Mouse (Mus musculus) lung, embryonic 16.5 days (tissue): ENCODE data around the gene Fam3b. TPM values are rescaled to one million over a fixed set of nuclear protein-coding genes. Genes with fewer than 3 reads are reported as not detected.

Source experiments
- ATAC-seq: fragments of 200-750 bp; cut with Nextera tagmentation; 2 replicates; pipeline ENCODE4 v1.8.0; 2017; ENCODE audit warnings: low read depth, mild to moderate bottlenecking, moderate library complexity
- H3K27ac ChIP-seq: fragments of 300-500 bp; sonication (generic); 2 replicates; pipeline ENCODE4 v1.5.1; 2014; ENCODE audit warnings: mild to moderate bottlenecking, control low read depth, low read length
- H3K27me3 ChIP-seq: fragments of 300-500 bp; sonication (generic); 2 replicates; pipeline ENCODE4 v1.6.1; 2014; ENCODE audit warnings: low read depth, low read length, mixed read lengths; ENCODE audit not compliant: control insufficient read depth, insufficient read depth
- H3K36me3 ChIP-seq: fragments of 300-500 bp; sonication (generic); 2 replicates; pipeline ENCODE4 v1.6.1; 2014; ENCODE audit warnings: low read length; ENCODE audit not compliant: control insufficient read depth, insufficient read depth
- H3K4me1 ChIP-seq: fragments of 300-500 bp; sonication (generic); replicated peaks from 2 replicates; pipeline ENCODE4 v1.6.1; 2014; ENCODE audit warnings: low read length, mixed read lengths; ENCODE audit not compliant: control insufficient read depth, insufficient read depth
- H3K4me2 ChIP-seq: fragments of 300-500 bp; sonication (generic); 2 replicates; pipeline ENCODE4 v1.6.1; 2014; ENCODE audit warnings: low read depth, low read length, control low read depth
- H3K4me3 ChIP-seq: fragments of 300-500 bp; sonication (generic); 2 replicates; pipeline ENCODE4 v1.5.1; 2014; ENCODE audit warnings: mild to moderate bottlenecking, low read length, control low read depth
- H3K9ac ChIP-seq: fragments of 300-500 bp; sonication (generic); 2 replicates; pipeline ENCODE4 v1.6.1; 2014; ENCODE audit warnings: low read length, control low read depth
- H3K9me3 ChIP-seq: fragments of 300-500 bp; sonication (generic); 2 replicates; pipeline ENCODE4 v1.6.1; 2016; ENCODE audit warnings: low read length; ENCODE audit not compliant: control insufficient read depth
- WGBS: fragments of 180-500 bp; shearing (Covaris S2); extraction: QIAGEN DNeasy Blood & Tissue Kit; methylation state at CpG from one replicate; pipeline ENCODE4 v1.1.7; 2014; 5-methylcytosine and 5-hydroxymethylcytosine counted together
- polyA plus RNA-seq: library from polyadenylated mRNA; unstranded; fragments of >200 nt; fragmentation: Nextera tagmentation; extraction: Ambion mirVana; gene quantifications from 2 replicates; pipeline ENCODE4 v1.2.1, GENCODE M21; 2015

The Fam3b gene
- polyA plus RNA-seq, 1 experiment from 2014 or later: not detected

DNA sequence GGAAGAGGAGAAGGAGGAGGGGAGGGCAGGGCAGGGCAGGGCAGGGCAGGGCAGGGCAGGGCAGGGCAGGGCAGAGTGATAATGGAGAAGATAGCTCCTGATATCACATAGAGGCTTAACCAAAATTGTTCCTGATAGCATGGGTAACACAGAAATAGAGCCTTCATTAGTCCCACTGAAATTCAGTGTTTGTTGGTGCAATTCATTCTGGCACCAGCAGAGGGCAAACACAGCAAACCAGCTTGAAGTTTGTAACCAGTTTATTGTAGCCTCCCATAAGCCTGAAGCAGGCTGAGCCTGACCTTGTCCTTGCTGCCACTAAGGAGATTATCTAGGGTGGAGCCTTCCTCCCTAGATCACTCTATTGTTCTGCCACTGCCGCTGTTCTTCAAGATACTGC lies 8.4 kb upstream of the Fam3b start:
- H3K9ac ChIP-seq: no peak overlapping the region
- no peak overlapping the region for H3K4me3 ChIP-seq
- H3K4me1 ChIP-seq: no peaks in the 10 kb centered on the region
- ATAC-seq: no peak; the same call in 1 of the 2 replicates
- no peak overlapping the region for H3K27ac ChIP-seq
- WGBS: 7% methylated on average over 1 of the region's 1 CpGs
- H3K9me3 ChIP-seq: no peaks in the 10 kb centered on the region
- H3K4me2 ChIP-seq: no peak overlapping the region
- no peaks in the 10 kb centered on the region for H3K36me3 ChIP-seq
- H3K27me3 ChIP-seq: no peaks in the 10 kb centered on the region

GRCm38 (mm10) chr16:97521983-97522382 lies 7.4 kb upstream of the Fam3b start:
- Histone ChIP-seq H3K27ac (no peak overlapping the region), H3K4me1 (no peaks in the 10 kb centered on the region), H3K4me3 (no peak overlapping the region), H3K4me2 (no peak overlapping the region), H3K27me3 (no peaks in the 10 kb centered on the region), H3K9ac (no peak overlapping the region), H3K36me3 (no peaks in the 10 kb centered on the region), H3K9me3 (no peaks in the 10 kb centered on the region)
- ATAC-seq: no peak
- WGBS: 76% methylated on average over 6 of the region's 6 CpGs

DNA sequence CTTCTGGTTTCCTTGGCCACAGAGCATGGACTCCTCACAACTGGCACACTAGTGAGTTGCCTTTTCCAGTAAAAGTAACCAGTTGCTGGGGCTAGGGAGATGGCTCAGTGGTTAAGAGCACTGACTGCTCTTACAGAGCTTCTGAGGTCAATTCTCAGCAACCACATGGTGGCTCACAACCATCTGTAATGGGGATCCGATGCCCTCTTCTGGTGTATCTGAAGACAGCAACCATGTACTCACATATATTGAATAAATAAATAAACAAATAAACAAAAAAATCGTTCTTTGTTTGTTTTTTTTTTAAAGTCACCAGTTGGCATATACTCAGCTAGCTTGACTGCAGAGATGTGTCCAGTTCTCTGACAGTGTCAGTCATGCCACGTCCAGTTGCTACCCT lies 1.7 kb upstream of the Fam3b start:
- H3K4me1 ChIP-seq: no peaks in the 10 kb centered on the region
- no peak overlapping the region for H3K4me2 ChIP-seq
- H3K9me3 ChIP-seq: no peaks in the 10 kb centered on the region
- no peak overlapping the region for H3K4me3 ChIP-seq
- H3K27me3 ChIP-seq: no peaks in the 10 kb centered on the region
- no peak for ATAC-seq
- H3K9ac ChIP-seq: no peak overlapping the region
- no peaks in the 10 kb centered on the region for H3K36me3 ChIP-seq
- WGBS: 68% methylated on average over 3 of the region's 3 CpGs
- no peak overlapping the region for H3K27ac ChIP-seq

DNA sequence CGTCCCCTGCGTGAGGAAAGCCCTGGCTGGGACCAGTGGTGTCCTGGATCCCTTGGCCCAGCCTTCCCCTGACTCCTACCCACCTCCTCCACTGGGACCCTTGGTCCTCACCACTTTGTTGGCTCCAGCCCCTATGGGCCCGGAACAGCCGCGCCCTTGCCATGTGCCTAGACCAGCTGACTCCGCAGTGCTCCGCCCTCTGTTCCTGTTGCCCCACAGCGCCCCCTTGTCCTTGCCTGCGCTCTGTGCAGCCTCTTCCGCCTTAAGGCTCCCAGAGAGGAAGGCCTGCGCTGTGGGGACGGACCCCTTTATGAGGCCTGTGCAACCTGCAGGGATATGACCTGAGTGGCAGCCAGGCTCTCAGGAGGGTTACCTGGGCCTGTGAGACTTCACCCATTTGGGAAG lies 2.3 kb downstream of the Fam3b start:
- WGBS: 86% methylated on average over 12 of the region's 12 CpGs
- H3K4me2 ChIP-seq: no peak overlapping the region
- no peak for ATAC-seq

DNA sequence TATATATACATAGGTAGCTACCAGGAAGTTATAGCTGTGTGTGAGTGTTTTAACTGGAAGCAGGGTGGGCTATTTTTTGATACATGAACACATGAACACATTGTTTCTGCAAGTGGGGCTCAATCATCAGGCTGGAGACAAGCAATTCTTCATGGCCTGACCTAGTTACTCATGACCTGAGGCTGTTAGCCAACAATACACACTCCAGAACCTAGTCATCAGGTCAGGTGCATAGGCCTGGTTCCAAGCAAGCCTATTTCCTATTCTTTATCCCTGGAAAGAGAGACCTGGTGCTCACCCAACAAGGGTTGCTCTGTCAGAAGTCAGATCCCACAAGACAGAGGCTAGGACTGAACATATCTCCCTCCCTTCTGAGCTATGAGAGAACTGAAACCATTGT lies 3.1 kb downstream of the Fam3b start:
- H3K4me2 ChIP-seq: no peak overlapping the region
- H3K4me3 ChIP-seq: no peak overlapping the region
- H3K27me3 ChIP-seq: no peaks in the 10 kb centered on the region
- H3K4me1 ChIP-seq: no peaks in the 10 kb centered on the region
- peak overlapping the region; percentile 35 for H3K27ac ChIP-seq
- H3K9me3 ChIP-seq: no peaks in the 10 kb centered on the region
- H3K36me3 ChIP-seq: no peaks in the 10 kb centered on the region
- ATAC-seq: no peak
- no peak overlapping the region for H3K9ac ChIP-seq

More for the DNA sequence above, 2.3 kb downstream of the Fam3b start:
- Histone ChIP-seq H3K36me3 (no peaks in the 10 kb centered on the region), H3K4me1 (no peaks in the 10 kb centered on the region), H3K4me3 (no peak overlapping the region), H3K27ac (no peak overlapping the region), H3K9ac (no peak overlapping the region), H3K27me3 (no peaks in the 10 kb centered on the region), H3K9me3 (no peaks in the 10 kb centered on the region)

DNA sequence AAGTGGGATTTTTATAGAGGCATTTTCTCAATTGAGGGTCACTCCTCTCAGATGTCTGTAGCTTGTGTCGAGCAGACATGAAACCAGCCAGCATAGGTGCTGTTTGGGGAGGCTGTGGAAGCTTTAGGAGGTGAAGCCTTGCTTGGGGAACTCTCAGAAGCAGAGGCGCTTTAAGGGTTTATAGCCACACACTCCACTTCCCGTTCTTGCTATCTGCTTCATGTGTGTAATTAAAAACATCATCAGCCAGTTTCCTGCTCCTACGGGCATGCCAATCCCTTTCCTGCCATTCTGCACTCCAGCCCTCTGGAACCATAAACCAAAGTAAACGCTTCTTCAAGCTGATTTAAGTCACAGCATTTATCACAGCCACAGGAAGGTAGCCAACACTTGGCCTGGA lies 3.8 kb downstream of the Fam3b start:
- no peak for ATAC-seq
- WGBS: 18% methylated on average over 5 of the region's 5 CpGs
- no peak overlapping the region for H3K4me2 ChIP-seq
- H3K4me3 ChIP-seq: no peak overlapping the region
- peak overlapping the region; percentile 35; the same call in 1 of the 2 replicates for H3K27ac ChIP-seq
- no peak overlapping the region for H3K9ac ChIP-seq
- H3K4me1 ChIP-seq: no peaks in the 10 kb centered on the region
- no peaks in the 10 kb centered on the region for H3K9me3 ChIP-seq
- H3K36me3 ChIP-seq: no peaks in the 10 kb centered on the region
- no peaks in the 10 kb centered on the region for H3K27me3 ChIP-seq

DNA sequence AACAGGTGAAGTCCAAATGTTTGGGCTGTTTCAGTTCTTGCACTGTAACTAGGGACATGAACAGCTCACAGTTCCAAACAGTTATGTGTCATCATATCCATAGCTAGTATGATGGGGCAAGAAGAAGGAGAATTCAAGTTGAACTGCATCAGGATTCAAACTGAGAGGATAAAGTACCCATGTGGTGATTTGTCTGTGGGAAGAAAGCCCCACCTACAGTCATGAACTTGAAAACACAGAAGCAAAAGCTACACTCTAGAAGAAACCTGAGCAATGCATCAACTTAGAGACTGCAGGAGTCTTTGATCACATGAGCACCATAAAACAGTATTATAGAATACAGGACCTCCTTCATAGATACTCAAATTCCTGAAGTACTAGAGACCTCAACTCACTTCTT lies 6.8 kb downstream of the Fam3b start:
- Histone ChIP-seq H3K4me1 (no peaks in the 10 kb centered on the region), H3K4me3 (no peak overlapping the region), H3K27ac (no peak overlapping the region), H3K9me3 (no peaks in the 10 kb centered on the region), H3K27me3 (no peaks in the 10 kb centered on the region), H3K9ac (no peak overlapping the region), H3K4me2 (no peak overlapping the region), H3K36me3 (no peaks in the 10 kb centered on the region)
- ATAC-seq: no peak

DNA sequence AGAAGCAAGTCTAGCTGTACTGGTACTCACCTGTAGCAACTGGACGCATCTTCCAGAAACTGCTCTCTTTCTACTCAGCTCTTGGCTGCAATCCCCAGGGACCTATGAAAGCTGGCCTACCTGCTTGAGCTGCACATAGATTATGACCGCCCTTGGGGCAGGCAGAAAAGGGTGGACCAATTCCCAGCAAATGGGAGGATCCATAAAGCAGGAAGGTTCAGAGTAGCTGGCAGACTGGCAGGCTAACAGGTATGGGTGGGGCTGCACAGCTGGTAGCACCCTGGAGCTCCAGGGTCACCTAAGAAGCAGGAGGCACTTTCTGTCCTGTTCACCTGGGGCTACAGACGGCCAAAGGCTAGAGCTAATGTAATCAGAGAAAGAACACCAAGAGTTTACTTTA lies 9.8 kb downstream of the Fam3b start:
- no peaks in the 10 kb centered on the region for H3K4me1 ChIP-seq
- 71% methylated on average over 3 of the region's 3 CpGs for WGBS
- H3K27ac ChIP-seq: no peak overlapping the region
- no peaks in the 10 kb centered on the region for H3K9me3 ChIP-seq
- ATAC-seq: no peak
- H3K9ac ChIP-seq: no peak overlapping the region
- no peaks in the 10 kb centered on the region for H3K36me3 ChIP-seq
- H3K4me2 ChIP-seq: no peak overlapping the region
- no peaks in the 10 kb centered on the region for H3K27me3 ChIP-seq
- H3K4me3 ChIP-seq: no peak overlapping the region

DNA sequence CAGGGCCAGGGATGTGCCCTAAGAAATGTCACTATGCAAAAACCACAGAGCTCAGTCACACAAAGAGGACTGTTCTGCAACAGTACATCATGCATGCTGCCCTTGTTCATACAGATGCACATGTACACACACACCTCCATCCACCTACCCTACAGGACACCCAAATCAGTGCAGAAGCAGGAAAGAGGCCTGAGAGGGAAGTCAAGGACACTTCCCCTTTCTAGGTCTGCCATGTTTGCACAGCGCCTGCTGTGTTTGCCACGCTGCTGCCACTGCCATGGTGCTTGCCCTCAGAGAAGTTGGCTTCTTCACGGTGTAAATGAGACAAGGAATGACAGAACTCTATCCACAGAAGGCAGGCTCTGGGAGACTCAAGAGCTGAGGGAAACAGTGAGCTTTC lies 10.8 kb downstream of the Fam3b start:
- H3K27me3 ChIP-seq: no peaks in the 10 kb centered on the region
- no peaks in the 10 kb centered on the region for H3K36me3 ChIP-seq
- H3K4me3 ChIP-seq: no peak overlapping the region
- 62% methylated on average over 3 of the region's 3 CpGs for WGBS
- no peak overlapping the region for H3K27ac ChIP-seq
- ATAC-seq: no peak
- H3K9me3 ChIP-seq: no peaks in the 10 kb centered on the region
- H3K4me1 ChIP-seq: no peaks in the 10 kb centered on the region
- H3K9ac ChIP-seq: no peak overlapping the region
- no peak overlapping the region for H3K4me2 ChIP-seq

GRCm38 (mm10) chr16:97500901-97501300 lies 13.7 kb downstream of the Fam3b start:
- Histone ChIP-seq H3K4me2 (no peak overlapping the region), H3K4me1 (no peaks in the 10 kb centered on the region), H3K9ac (no peak overlapping the region), H3K9me3 (no peaks in the 10 kb centered on the region), H3K36me3 (no peaks in the 10 kb centered on the region), H3K27me3 (no peaks in the 10 kb centered on the region), H3K27ac (no peak overlapping the region), H3K4me3 (no peak overlapping the region)
- WGBS: 57% methylated on average over 7 of the region's 7 CpGs
- ATAC-seq: no peak
